Mouse (Mus musculus): ENCODE results near the gene Cwc22.

Cwc22 gene

DNA sequence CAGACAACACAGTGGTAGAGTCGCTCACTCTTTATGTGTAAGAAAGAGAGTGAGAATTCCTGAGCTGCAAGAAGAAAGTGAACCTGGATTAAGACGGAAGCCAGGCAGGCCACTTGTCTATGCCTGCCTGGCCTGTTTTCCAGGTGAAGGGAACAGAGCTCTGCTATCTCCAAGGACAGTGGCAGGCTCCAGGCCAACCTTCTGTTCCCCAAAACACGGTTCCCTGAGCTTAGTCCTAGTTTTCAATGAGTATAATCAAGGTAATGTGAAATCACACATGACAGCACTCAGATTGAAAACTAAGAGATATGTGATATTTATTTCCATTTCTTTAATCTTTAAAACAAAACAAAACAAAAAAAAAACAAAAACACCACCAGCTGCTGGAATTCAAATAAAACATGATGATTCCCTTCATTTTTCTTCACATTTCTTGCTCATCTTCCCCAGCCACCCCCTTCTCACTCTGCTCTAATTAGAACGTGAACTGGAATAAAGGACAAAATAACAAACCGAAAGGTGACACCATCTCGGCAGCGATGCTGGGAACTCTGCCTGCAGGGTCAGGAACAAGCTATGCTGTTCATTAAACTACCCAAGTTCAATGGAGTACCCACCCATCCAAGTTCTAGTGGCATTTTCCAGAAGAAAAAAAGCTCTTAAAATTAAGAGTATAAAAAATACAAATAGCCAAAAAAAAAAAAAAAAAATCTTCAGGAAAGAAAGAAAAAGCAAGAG is 20.8 kb downstream of the Cwc22 start:
- in situ Hi-C loops (cut with MboI) = no loop called here

DNA sequence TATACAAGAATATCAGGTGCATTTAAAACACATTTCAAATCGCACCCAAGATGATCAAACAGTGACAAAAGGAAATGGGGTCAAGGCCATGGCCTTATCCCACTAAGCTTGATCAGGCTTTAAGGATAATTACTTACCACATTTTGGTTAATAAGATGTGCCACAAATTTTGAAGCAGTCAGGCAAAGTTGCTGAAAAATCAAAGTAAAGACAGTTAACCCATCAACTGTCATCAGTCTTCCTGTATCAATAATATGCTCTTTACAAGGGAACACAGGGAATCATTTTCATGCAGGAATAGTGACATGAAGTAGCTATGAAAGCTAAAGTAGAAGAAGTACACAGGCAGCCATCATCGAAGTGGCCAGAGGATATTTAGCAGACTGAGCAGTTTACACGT is 22.2 kb downstream of the Cwc22 start:
- in situ Hi-C loops (cut with MboI) = no loop called here

DNA sequence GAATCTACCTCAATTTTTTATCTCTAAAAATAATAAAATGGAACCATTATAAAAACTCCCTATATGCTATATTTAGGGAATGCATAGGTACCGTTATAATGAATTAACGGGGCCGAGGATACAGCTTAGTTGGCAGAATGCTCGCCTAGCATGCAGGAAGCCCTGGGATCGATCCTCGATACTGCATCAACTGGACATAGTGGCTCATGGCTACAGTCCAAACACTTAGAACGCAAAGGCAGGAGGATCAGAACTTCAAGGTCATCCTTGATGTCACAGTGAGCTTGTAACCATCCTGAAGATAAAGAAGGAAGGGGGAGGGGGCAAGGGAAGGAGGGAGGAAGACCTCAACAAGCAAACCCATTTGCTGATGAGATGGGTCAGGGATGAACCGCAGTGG is 23.0 kb downstream of the Cwc22 start:
- in situ Hi-C loops (cut with MboI) = no loop called here

DNA sequence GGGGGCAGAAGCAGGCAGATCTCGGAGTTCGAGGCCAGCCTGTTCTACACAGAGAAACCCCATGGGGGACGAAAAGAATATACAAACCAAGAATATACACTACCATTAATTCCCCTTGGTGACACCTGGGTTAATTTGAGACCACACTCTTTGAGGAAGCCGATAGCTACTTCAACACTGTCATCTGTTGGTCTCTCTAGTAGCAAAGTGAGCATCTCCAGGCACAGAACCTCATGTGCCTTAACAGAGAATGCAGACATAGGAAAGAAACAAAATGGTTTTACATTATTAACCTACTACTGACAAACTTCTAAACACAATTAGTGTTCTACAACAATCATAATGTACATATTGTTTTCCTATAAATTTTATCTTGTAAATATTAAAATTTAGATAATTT is 24.9 kb downstream of the Cwc22 start:
- in situ Hi-C loops (cut with MboI) = no loop called here

DNA sequence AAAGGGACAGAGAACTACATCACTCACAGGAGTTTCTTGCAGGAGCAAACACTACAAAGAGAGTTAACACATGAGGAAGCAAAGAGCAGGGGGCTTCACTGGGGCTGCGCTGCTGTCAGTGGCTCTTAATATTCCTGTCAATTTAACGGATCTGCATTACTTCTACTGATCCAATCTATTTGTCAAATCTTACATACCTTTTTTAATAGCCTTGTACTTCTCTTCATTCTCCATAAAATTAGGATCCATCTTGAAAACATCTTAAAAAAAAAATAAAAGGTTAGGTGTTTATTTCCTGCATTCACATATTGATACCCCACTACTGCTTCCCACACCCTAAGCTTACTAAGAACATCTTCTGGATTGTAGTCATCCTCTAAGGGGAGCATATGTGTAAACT is 25.6 kb downstream of the Cwc22 start:
- in situ Hi-C loops (cut with MboI) = no loop called here

DNA sequence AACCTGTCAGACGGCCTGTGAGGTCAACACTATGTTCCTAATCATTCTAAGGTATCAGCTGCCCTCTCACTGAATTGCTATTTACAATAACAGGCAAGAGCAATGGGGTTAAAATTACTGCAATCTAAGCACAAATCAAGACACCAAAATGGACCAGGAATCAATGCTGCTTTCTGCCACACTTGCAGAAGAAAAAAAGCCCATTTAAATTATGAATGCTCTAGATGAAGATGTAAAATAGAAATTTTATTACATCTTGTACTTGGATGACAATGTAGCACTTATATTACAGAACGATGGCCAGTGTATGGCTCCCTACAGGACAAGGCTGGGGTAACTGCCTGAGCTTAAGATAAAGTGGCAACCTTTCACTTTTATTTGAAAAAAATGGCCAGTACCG is 27.7 kb downstream of the Cwc22 start:
- in situ Hi-C loops (cut with MboI) = no loop called here

DNA sequence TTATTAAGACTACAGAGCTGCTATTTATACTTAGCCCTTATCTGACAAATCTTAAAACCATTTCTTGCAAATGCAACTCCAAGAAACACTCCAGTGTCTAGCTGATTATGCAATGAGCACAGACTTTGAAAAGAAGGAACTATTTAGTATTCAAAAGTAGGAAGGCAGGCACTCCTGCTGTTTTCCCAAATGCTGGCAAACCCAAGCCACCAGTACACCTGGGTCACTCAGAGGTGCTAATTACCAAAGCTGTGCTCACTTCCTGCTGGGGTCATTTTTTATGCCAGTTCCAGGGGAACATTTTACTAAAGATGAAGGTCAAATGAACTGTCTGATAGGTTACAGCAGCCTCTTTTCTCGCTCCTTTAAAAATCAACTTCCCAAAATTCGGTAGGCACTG is 28.2 kb downstream of the Cwc22 start:
- in situ Hi-C loops (cut with MboI) = no loop called here

DNA sequence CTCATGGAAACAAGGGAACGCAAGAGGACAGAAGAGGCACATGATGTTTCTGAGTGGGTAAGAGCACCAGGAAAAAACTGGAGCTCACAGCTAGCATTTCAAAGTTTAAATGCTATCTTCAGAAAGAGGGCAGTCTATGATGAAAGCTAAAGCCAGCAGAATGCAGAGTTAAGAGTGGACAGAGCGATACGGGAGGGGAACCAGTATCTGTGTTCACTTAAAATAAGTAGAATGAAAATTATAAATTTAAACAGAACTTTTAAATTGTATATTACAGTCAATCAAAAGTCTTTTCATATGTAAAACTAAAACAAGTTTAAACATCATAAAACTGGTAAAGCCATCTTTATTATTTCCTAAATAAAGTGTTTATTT is 28.8 kb downstream of the Cwc22 start:
- in situ Hi-C loops (cut with MboI) = no loop called here

DNA sequence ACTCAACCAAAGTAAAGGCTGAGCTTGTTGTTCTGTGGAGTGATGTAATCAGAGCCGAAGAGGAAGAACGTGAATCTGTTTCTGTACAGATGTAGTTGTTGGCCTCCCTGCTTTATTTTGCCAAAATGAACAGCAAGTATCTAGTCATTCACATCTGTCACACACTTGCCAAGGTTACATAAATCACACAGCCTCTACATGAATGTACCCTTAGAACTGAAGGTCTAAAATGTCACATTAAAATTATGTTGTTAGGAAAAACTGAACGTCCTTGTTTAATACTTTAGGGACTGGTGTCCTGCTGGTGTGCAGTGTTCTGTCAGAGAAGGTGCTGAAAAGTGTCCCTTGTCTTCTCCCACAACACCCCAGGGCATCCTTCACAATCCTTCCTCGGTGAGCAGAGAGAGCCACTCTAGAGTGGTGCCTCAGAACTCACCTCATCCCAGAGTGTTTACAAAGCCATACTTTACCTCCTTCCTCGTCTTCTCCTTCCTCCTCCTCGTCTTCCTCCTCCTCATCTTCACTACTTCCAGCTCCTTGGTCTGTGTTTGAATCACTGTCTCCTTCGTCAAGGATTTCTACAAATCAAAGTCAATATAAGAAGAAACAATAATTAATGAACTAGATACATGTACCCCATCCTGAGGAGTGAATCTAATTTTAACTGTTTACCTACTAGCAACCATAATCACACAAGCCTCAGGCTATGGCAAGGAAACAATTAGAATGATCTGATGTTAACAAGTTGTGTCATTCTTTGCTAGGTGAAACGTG is 29.4 kb downstream of the Cwc22 start:
- in situ Hi-C loops (cut with MboI) = no loop called here

DNA sequence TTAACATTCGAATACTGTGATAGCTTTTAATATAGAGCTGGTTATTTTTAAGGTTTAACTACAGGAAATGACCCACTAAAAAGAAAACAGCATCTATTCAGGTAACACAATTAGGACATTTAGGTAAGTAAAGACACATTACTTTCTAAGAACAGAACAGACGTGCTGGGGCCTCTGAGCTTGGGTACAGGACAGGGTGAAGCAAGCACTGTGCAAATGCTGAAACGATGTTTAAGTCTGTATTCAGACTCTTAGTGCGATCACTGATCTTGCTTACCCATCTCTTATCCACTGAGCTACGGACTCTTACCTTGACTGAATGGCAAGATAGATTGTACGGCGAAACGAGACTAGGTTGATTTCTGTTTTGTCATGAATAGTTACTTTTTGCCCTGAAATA is 31.0 kb downstream of the Cwc22 start:
- in situ Hi-C loops (cut with MboI) = no loop called here

DNA sequence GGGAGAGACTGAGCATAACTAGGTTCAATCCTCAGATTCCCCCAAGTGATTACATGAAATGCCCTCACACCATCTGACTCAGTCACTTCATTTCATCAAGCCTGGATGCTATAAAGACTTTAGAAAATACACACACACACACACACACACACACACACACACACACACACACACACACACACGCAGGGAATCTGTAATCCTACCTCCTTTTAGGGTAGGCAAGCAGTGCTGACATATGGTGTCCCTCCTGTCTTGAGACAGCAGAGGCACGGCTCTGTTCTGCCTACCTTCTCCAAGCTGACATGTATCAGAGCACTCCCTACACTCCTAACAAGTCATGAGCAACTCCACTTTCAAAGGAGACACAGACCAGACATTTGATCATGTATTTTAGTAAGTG is 32.5 kb downstream of the Cwc22 start:
- in situ Hi-C loops (cut with MboI) = no loop called here

DNA sequence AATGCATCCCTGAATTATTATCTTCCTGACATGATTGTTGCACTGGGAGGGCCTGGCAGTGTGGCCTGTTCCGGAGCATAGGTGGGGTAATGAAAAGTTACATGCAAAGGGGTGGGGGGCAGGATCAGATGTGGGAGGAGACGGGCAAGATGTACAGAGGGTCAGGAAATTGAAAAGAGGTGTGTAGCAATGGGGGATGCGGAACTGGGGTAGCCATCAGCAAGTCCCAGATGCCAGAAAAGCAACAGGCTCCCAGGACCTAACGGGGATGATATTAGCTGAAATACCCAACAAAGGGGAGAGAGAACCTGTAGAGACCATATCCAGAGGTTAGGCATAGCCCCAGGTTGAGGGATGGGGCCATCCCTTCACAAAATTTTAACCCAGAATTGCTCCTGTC is 34.0 kb downstream of the Cwc22 start:
- in situ Hi-C loops (cut with MboI) = no loop called here

DNA sequence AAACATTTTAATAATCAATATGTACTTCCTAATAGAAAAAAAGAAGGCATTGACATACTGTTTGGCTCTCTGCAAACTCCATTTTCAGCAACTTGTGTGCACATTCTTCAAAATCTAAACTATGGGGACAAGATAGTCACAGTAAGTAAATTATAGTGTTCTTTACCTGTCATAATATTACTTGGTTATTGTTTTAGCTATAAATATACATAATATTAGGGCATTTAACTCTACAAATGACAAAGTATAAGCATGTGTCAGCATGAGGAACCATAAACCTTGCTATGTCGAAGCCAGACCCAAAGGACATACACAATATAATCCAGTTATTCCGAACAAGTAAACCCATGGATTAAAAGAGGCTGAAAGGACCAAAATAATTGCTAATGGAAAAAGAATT is 34.7 kb downstream of the Cwc22 start:
- in situ Hi-C loops (cut with MboI) = no loop called here

DNA sequence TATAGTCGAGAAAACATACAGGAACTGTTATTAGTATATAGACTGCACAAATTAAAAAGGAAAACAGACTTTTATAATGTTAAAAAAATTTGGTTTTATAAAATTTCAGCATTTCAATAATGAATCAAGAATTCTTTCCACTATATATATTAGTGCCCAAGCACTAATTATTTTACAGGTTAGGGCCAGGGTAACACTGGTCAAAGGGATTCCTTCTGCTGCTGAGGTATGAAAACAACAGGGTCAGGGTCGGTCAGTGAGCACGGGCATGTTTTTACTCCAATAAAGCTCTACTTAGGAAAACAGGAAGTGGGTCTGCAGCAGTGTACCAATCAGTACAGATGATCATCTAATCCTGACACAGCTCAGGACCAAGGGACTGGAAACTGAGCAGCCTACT is 36.0 kb downstream of the Cwc22 start:
- in situ Hi-C loops (cut with MboI) = no loop called here

DNA sequence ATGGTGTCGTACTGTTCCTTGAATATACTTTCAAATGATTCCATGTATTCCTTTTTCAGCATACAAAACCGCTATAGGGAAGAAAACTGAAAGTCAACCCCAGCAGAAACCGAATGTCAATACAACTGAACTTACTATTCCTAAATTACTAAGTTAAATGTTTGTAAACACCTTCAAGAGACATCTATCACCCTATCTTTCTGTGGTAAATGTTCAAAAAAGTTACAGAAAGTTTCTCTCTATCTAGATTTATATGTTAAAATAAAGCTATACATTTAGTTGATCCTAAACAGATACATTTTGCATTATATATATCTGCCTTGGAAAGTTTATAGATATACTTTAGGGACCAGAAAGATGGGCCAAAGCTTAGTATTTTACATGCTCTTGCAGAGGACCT is 39.0 kb downstream of the Cwc22 start:
- in situ Hi-C loops (cut with MboI) = no loop called here

DNA sequence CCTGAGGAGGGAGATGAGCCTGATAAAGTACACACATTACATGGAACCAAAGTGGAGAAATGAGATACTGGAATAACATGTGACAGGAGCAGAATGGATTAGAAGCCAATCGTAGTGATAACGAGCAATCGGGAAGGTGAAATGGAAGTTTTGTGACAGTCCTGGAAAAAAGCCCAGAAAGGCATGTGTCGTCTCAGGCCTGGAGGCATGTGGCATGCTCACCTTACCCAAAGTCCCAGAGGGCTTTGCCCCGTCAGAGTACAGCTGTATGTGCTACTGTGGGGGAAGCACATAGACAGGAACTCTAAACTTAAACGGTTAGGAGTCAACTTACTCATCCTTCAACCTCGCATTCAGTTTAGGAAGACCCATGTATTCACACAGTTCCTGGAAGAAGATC is 41.2 kb downstream of the Cwc22 start:
- in situ Hi-C loops (cut with MboI) = no loop called here

DNA sequence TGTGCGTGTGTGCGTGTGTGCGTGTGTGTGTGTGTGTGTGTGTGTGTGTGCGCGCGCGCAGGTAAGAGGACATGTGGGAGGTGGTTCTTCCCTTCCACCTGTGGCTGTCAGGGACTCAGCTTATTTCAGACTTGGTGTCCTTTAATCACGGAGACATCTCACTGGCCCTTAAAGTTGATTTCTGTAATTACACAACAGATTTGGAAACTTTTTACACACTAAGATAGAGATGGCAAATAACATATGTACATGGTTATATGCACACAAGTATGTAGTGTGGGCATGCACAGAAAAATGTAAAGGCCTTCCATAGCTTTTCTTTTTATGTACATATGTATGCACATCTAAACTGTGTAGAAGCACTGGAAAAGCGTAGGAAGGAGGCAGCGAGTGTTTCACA is 41.7 kb downstream of the Cwc22 start:
- in situ Hi-C loops (cut with MboI) = no loop called here

DNA sequence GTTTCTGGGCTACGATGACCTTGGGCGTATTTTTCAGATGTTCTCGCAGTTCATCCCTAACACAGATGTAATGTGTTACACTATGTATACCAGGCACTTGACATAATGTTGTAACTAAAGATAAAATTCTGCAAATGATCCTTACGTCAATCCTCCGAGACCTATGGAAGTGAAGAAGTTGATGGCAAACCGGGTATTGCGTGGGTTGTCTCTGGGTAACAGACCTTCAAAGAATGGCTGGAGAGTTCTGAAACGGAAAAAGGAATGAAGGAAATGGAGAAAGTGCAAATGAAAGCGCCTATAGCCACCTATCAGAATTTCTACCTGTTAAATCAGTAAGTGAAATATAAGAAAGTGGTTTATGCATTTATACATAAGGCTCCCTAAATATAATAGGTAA is 42.2 kb downstream of the Cwc22 start:
- in situ Hi-C loops (cut with MboI) = no loop called here

DNA sequence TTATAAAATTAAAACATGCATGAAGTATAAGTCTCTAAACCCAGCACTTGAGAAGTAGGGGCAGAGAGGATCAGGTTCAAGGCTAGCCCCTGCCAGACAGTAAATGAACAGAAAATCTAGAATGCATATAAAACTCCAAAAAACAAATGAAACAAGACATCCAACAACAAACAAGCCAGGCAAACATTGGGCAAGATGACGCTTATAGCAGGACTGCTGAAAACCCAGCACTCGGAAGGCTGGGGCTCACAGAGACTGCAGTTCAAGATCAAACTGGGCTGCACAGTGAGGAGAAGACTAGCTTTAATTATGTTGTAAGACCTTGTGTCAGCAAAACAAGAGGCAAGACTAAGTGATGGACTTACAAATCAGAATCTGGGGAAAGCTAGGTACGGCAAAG is 43.1 kb downstream of the Cwc22 start:
- in situ Hi-C loops (cut with MboI) = no loop called here

DNA sequence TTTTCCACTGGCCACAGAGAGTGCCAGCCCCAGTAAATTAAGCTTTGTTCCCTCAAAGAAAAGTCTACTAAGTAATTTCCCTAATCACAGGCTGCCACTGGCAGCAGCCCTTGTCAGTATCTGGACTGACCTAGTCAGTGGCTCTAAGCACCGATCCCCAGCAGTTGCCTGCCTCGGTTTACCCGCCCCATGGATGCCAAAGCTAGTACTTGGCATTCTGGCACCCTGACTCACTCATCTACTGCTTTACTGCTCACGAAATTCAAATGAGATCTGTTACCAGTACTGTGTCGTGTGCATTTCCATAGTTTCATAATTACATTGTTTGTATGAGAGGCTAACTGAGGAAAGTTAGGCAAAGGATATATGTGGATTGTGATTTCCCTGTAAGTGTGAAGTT is 44.9 kb downstream of the Cwc22 start:
- in situ Hi-C loops (cut with MboI) = no loop called here

DNA sequence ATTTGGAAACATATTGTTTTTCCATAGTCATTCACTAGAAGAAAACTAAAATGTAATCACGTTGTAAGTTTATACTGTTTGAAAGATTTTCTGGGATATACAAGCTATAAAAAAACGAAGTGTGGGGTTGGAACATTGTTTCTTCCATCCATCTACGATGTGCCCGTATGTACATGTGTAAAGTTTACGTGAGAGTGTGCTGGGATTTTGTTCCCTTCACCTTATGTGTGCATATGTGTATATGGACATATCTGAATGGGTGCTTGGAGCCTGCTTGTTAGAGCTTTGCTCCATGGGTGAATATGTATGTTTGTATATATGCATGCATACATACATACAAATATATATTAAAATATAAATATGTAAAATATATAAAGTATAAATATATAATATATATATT is 45.4 kb downstream of the Cwc22 start:
- in situ Hi-C loops (cut with MboI) = no loop called here

DNA sequence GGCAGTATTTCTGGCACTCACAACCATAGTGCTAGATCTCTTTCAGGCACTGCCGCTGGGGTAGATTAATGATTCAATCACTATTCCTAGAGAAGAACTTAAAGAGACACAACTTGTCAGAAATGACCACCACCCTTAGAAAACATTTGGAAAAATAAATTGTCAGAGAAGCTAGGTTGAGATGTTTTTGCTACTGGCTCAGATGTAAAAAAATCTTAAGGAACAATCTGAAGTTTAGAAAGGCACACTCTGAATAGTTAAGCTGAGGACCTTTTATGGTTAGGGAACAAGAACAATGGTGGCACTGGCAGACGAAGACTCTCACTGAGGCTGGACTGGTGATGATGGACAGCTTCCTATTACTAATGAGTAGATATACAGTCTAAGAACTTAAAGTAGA is 46.1 kb downstream of the Cwc22 start:
- in situ Hi-C loops (cut with MboI) = no loop called here

DNA sequence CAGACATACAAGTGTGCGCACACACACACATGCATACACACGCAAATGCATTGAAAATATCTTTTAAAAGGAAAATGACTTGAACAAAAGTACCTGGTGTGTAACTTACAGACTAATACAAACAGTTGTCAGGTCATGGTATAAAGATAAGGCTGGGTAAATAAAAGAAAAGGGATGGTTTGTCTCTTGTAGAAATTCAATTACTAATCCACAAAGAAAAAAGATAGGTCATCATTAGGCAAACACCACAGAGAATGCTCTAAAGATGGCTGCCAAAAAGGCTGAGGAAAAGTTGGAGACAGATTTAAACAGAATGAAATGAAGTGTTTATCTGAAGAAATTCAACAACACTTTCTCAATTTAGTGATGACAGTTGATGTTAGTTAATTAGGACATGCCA is 47.7 kb downstream of the Cwc22 start:
- in situ Hi-C loops (cut with MboI) = no loop called here

DNA sequence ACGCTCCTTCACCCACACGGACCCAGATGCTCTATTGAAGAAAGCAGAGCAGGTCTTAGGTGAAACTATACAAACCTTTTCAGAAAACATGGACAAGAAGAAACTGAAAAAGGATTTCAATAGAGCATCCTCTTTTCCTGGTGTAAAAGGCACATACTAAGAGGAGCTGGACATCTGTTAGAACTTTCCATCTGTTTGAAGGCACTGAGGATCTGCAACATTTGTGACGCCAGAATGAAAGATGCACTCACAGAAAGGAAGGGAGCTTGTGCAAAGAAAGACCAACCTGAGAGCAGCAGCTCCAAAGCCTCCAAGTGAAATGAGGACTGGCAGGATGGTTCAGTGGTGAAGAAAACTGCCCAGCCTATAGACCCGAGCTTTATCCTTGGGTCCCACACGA is 48.2 kb downstream of the Cwc22 start:
- in situ Hi-C loops (cut with MboI) = no loop called here
